Mouse (Mus musculus) cortical plate, adult 2 months (tissue): ENCODE measurements at regions not wholly inside any gene's neighbourhood (a gene's known extent, or its start where the extent isn't known, plus 50 kb on each side); places are given as distances from the start of the nearest gene placed in this dataset.

Source experiments
- H3K27ac ChIP-seq: fragments of 200-500 bp; 2 replicates; pipeline ENCODE4 v1.5.1; 2012; ENCODE audit warnings: low read length, control low read depth, inconsistent platforms; ENCODE audit not compliant: insufficient read depth
- H3K4me1 ChIP-seq: fragments of 200-500 bp; 2 replicates; pipeline ENCODE4 v1.6.1; 2011; ENCODE audit warnings: low read length; ENCODE audit not compliant: control insufficient read depth, insufficient read depth
- H3K4me3 ChIP-seq: fragments of 200-500 bp; 2 replicates; pipeline ENCODE4 v1.5.1; 2011; ENCODE audit warnings: mild to moderate bottlenecking, low read length, control low read depth; ENCODE audit not compliant: insufficient read depth
- CTCF ChIP-seq: fragments of 200-500 bp; IDR thresholded peaks from 2 replicates; pipeline ENCODE4 v1.5.1; 2011; ENCODE audit warnings: mild to moderate bottlenecking, control low read depth, low read length; ENCODE audit not compliant: insufficient read depth; ENCODE audit errors: extremely low read depth
- POLR2A ChIP-seq: fragments of 200-500 bp; IDR thresholded peaks from 2 replicates; pipeline ENCODE4 v1.6.1; 2011; ENCODE audit warnings: mild to moderate bottlenecking, low read length, control low read depth; ENCODE audit not compliant: insufficient read depth; ENCODE audit errors: extremely low read depth

DNA sequence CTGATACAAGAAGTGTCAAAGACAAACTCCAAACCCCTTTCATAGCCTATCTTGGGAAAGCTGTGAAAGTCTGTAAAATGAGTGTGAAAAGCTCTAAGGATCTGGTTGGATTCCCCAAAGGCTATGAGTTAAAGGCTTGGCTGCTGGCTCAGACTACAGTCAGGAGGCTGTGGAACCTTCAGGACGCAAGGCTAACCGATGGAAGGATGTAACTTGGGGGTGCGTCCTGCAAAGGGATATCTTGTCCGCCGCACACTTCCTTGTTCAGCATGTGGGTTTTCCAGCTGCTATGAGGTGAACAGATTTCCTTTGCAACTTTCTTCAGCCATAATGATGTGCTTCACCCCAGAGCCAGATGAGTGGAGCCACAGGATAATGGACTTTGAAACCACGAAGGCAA, 240.3 kb upstream of the Dusp10 start:
- H3K27ac ChIP-seq = no peak overlapping the region
- no peaks in the 10 kb centered on the region for H3K4me1 ChIP-seq
- TF ChIP-seq CTCF (no peak), POLR2A (no peak)
- no peak overlapping the region for H3K4me3 ChIP-seq

DNA sequence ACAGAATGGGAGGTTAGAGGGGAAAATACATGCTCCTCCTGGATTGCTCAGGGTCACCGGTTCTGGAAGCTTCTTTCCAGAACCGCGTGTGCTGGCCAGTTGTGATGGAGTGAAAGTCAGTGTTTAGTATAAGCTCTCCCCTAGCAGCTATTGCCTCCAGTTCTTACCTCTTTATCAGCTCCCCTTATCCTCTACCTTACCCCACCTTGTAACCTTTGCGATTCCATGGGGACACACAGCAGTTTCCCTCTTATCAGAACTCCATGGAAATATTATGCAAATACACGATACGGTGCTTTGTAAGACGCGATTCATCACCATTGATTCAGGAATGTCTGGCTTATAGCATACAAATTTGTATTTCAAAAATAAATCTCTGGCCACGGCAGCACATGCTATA, 232.9 kb upstream of the Dusp10 start:
- Histone ChIP-seq H3K4me3 (no peak overlapping the region), H3K4me1 (no peaks in the 10 kb centered on the region), H3K27ac (no peak overlapping the region)
- TF ChIP-seq CTCF (no peak), POLR2A (no peak)

DNA sequence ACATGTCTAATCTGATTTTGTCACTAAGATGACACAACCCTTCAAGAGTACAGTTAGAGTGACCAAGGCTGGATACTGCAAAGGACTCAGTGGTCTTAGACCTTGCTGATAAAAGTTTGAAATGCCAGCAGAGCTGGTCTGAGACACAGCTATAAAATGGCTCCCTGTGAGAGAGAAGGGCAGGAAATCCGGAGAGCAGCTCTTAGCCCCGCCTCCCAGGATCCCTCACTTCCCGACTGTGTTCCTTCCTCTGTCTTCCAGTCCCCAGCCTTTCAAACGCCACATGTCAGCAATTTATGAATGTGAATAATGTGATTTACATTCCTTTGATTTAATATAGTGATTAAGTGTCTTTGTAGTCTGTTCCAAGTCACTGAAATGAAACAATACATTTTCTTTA, 232.3 kb upstream of the Dusp10 start:
- Histone ChIP-seq H3K27ac (no peak overlapping the region), H3K4me3 (no peak overlapping the region), H3K4me1 (no peaks in the 10 kb centered on the region)
- no peak for TF ChIP-seq POLR2A
- TF ChIP-seq CTCF = no peak

DNA sequence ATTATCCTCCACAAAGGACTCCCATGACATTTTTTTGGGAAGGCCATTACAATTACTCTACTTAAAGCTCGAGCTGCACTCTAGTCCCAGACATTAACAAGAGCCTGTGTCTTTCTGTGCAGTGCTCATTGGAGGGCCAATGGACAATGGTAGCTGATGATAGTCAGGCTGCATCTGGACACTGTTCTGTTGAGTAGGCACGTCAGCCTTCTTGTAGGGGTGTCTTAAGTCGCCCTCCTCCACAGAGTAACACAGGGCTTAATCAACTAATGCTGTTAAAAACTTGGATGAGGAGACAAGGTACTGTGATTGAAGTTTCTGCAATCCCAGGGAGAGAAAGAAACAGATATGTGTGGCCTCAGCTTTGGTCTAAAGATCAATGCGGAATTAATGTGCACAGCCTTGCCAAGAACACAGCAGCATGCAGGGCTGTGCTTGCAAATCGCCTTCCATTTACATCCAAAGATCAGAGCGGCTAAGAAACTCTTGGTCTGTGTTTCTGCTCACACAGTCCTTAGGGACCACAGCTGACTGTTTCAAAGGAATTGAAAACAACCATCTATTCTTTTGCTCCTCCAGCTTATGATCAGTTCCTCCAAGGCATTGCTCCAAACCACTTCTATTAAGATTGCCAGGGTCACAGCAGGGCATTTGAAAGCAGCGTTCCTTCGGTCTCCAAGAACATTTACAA, 229.5 kb upstream of the Dusp10 start:
- Histone ChIP-seq H3K27ac (no peak overlapping the region), H3K4me3 (no peak overlapping the region), H3K4me1 (no peaks in the 10 kb centered on the region)
- TF ChIP-seq POLR2A (no peak), CTCF (no peak)

DNA sequence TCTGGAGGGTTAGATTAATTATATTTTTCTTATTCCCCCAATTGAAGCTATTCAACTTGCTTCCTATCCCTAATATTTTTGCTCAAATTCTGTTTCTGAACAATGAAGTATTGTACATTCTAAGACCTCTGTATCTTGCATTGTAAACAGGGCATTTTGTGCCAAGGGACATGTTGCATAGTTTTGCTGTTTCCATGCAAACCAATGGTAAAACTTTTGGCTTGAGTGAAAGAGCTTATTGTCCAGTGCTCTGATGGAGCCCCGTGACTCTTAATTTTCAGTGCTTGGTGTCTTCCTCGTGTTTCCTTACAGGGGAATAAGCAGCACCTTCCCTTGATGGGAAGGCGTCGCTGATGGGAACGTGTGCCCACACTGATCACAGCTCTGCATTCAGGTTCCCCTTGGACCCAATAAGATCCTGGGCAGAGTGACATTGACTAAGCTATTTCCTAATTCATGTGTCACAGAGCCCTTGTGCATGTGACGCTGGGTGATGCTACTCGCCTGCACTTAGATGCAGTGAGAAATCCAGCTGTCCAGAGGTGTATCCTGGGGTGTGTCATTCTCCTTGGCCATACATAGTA, 220.8 kb upstream of the Dusp10 start:
- TF ChIP-seq CTCF = no peak
- no peak for TF ChIP-seq POLR2A
- H3K4me1 ChIP-seq = peaks cover 3% of the 10 kb centered on the region; the same call in 1 of the 2 replicates
- H3K4me3 ChIP-seq = no peak overlapping the region
- H3K27ac ChIP-seq = peak overlapping the region; percentile 35; the same call in 1 of the 2 replicates

DNA sequence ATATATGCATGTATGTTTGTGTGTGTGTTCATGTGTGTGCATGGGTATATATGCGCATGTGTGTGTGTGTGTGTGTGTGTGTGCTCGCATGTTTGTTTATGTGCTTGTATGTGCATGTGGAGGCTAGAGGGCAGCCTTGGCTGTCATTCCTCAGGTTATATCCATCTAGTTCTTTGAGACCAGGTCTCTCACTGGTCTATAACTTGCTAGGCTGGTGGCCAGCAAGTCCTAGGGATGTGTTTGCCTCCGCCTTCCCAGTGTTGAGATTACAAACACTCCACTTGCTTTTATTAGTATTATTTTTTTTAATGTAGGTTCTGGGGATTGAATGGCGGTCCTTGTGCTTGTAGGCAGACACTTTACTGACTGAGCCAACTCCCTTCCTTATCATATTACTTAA, 219.8 kb upstream of the Dusp10 start:
- Histone ChIP-seq H3K4me1 (peaks cover 3% of the 10 kb centered on the region; the same call in 1 of the 2 replicates), H3K4me3 (no peak overlapping the region), H3K27ac (no peak overlapping the region)
- TF ChIP-seq CTCF (no peak), POLR2A (no peak)

DNA sequence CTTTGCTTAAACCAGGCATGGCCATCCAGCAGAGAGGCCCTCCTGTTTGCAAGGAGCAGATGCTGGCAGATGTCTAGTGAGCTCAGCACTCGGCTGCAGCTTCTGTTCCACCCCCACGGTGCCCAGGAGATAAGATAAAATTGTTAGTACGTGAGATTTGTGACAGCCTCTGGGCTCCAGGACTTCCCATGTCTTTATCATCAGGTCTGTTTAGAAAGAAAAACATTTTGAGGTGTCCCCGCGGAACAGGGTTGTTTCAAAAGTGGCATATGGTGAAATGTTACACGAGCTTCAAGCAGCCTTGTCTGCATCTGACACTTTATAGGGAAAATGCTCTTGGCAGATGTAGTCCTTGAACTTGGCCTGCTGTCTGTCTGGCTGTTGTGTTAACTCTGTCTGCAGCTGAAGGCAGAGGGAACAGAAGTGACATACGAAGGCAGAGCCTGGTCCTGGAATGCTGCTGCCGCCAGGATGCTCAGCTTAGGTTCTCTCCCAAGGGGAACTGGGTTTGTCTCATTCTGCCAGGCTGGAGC, 219.1 kb upstream of the Dusp10 start:
- Histone ChIP-seq H3K27ac (no peak overlapping the region), H3K4me3 (no peak overlapping the region), H3K4me1 (peaks cover 3% of the 10 kb centered on the region; the same call in 1 of the 2 replicates)
- TF ChIP-seq CTCF (no peak), POLR2A (no peak)

DNA sequence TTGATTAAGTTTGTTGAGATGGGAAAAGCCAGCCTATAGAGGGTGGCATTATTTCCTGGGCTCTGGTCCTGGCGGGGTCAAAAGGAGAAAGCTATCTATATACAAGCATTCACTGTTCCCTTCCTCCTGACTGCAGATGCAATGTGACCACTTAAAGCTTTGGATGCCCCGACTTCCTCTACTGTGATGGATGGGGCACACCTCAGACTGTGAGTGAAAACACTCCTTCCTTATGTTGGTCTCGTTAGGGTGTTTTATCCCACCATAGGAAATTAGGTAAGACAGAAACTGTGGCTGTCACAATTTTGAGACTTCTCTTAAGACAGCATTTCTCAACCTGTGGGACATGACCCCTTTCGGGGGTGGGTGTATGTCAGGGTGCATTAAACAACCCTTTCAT, 210.8 kb upstream of the Dusp10 start:
- Histone ChIP-seq H3K4me1 (no peaks in the 10 kb centered on the region), H3K4me3 (no peak overlapping the region), H3K27ac (no peak overlapping the region)
- TF ChIP-seq CTCF (no peak), POLR2A (no peak)

DNA sequence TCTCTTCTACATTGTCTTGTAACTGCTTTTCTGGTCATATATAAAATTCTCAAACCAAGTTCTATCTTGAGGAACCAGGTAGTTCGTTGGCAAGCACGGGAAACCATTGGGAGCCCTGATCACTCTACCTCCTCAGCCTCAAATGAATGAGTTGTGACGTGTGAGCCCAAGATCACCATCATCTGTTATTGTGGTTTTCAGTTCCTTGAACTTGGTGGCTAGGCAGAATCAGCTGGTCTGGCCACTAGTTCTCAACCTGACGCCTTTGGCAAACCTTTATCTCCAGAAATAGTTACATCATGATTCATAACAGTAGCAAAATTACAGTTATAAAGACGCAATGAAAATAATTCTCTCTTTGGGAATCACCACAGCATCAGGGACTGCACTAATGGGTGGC, 209.7 kb upstream of the Dusp10 start:
- H3K4me1 ChIP-seq = no peaks in the 10 kb centered on the region
- no peak for TF ChIP-seq POLR2A
- TF ChIP-seq CTCF = no peak
- H3K27ac ChIP-seq = no peak overlapping the region
- H3K4me3 ChIP-seq = no peak overlapping the region

DNA sequence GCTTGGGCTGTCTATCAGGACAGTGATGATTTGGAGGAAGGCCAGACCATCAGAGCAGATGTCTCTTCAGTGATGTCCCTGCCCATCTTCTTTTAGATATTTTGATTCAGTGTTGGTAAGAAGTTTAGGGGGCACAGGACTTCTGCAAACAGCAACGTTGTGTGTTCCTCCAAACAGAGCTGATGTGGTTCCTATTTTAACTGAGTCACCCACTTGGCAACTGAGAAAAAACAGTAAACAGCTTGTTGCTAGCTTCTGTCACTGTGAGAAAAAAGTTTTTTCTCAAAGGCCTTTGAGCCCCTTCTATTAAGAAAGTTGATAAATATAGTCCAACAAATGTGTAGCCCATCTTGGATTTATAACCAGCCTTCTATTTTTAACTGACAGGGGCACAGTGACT, 209.3 kb upstream of the Dusp10 start:
- Histone ChIP-seq H3K4me1 (no peaks in the 10 kb centered on the region), H3K4me3 (no peak overlapping the region), H3K27ac (no peak overlapping the region)
- TF ChIP-seq POLR2A = no peak
- no peak for TF ChIP-seq CTCF
